Mouse (Mus musculus): ENCODE data around the gene Rps29.

- TF ChIP-seq CTCF (conservative IDR thresholded peaks at IDR 0.05; ENCODE audit: insufficient read depth, insufficient read length, low read depth, low read length) (no peak), POLR2A (IDR thresholded peaks at IDR 0.05; ENCODE audit: low read depth, low read length) (no peak)
Measured at GRCm38 (mm10) chr12:69198164-69198535, 39.2 kb upstream of the Rps29 start, which contains the start of gene Dnaaf2.

All from kidney, adult 2 months (tissue).